Mouse (Mus musculus): Measurements from ENCODE around the gene Dnajc27. TPM values are rescaled to one million over a fixed set of nuclear protein-coding genes. Genes with fewer than 3 reads are reported as not detected.
A peak's percentile ranks its signal among the peaks of the same experiment; 100 is the strongest.

Dnajc27 gene
- polyA plus RNA-seq, 1 experiment from 2014 or later: 7.9 TPM

DNA sequence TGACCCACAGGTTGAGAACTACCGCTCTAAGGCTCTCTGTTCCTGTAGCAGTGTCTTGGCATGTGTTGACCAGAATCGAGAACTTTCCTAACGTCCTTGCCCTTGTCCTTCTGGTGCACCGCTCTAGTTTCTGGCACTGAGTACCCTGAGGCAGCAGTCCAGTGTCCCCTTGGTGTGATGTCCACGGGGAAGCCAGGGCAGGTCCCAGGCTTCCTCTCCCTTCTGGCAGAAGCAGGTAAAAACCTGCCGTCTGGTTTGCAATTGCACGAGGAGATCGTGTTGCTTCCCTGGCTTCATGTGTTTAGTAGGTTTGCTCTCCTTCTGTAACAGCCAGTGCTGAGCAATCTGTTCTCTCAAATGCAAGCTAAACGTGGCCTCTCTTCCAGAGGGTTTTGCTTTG lies 10.7 kb upstream of the Dnajc27 start:
- WGBS: 72% methylated on average over 9 of the region's 9 CpGs
- ATAC-seq (replicated peaks; ENCODE audit: low FRiP score, low TSS enrichment, low read depth): no peak

DNA sequence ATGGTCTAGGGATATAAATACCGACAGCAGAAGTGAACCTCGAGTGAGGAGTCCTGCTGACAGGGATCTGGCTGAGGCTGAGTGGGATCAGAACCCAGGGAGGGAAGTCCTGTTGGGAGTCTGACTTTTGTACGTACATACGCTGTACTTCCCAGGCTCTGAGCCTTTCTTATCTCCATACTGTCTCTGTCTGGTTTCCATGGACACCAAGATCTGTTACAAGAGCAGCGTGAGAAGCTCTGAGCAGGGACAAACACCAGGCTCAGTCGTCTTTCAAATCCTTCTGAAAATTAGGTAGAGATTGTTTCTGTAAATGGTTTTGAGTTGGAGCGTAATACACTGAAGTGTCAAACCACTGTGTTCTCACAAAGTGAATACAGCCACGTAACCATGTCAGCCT lies 7.0 kb upstream of the Dnajc27 start:
- Histone ChIP-seq H3K27me3 (replicated peaks; ENCODE audit: control insufficient read depth, insufficient read depth, low read length) (no peaks in the 10 kb centered on the region), H3K4me1 (replicated peaks; ENCODE audit: control insufficient read depth, insufficient read depth, low read length) (no peaks in the 10 kb centered on the region), H3K27ac (ENCODE audit: low read depth) (no peak overlapping the region), H3K4me3 (ENCODE audit: low read depth, low read length) (no peak overlapping the region), H3K9ac (ENCODE audit: low read length) (no peak overlapping the region), H3K9me3 (ENCODE audit: control insufficient read depth, low read length) (no peaks in the 10 kb centered on the region), H3K4me2 (ENCODE audit: low read length) (no peak overlapping the region), H3K36me3 (ENCODE audit: control insufficient read depth, insufficient read depth, low read length) (no peaks in the 10 kb centered on the region)
- no peak for ATAC-seq (replicated peaks; ENCODE audit: low FRiP score, low TSS enrichment, low read depth)
- DNase-seq (ENCODE audit: low spot score): no peak
- WGBS: 56% methylated on average over 8 of the region's 8 CpGs

More for the DNA sequence above, 10.7 kb upstream of the Dnajc27 start:
- no peak for DNase-seq (ENCODE audit: low spot score)
- no peak overlapping the region for H3K4me3 ChIP-seq (ENCODE audit: low read depth, low read length)
- no peak overlapping the region for H3K9ac ChIP-seq (ENCODE audit: low read length)
- H3K27me3 ChIP-seq (replicated peaks; ENCODE audit: control insufficient read depth, insufficient read depth, low read length): no peaks in the 10 kb centered on the region
- H3K4me2 ChIP-seq (ENCODE audit: low read length): no peak overlapping the region
- H3K4me1 ChIP-seq (replicated peaks; ENCODE audit: control insufficient read depth, insufficient read depth, low read length): no peaks in the 10 kb centered on the region
- H3K9me3 ChIP-seq (ENCODE audit: control insufficient read depth, low read length): no peaks in the 10 kb centered on the region
- H3K36me3 ChIP-seq (ENCODE audit: control insufficient read depth, insufficient read depth, low read length): no peaks in the 10 kb centered on the region
- H3K27ac ChIP-seq (ENCODE audit: low read depth): no peak overlapping the region

GRCm38 (mm10) chr12:4076383-4076782 lies 6.0 kb upstream of the Dnajc27 start:
- DNase-seq (ENCODE audit: low spot score): no peak
- ATAC-seq (replicated peaks; ENCODE audit: low FRiP score, low TSS enrichment, low read depth): no peak
- Histone ChIP-seq H3K4me1 (replicated peaks; ENCODE audit: control insufficient read depth, insufficient read depth, low read length) (no peaks in the 10 kb centered on the region), H3K4me2 (ENCODE audit: low read length) (no peak overlapping the region), H3K36me3 (ENCODE audit: control insufficient read depth, insufficient read depth, low read length) (no peaks in the 10 kb centered on the region), H3K27me3 (replicated peaks; ENCODE audit: control insufficient read depth, insufficient read depth, low read length) (no peaks in the 10 kb centered on the region), H3K4me3 (ENCODE audit: low read depth, low read length) (no peak overlapping the region), H3K27ac (ENCODE audit: low read depth) (no peak overlapping the region), H3K9ac (ENCODE audit: low read length) (no peak overlapping the region), H3K9me3 (ENCODE audit: control insufficient read depth, low read length) (no peaks in the 10 kb centered on the region)

GRCm38 (mm10) chr12:4078069-4078468 lies 4.3 kb upstream of the Dnajc27 start:
- Histone ChIP-seq H3K4me3 (ENCODE audit: low read depth, low read length) (no peak overlapping the region), H3K9ac (ENCODE audit: low read length) (no peak overlapping the region), H3K27me3 (replicated peaks; ENCODE audit: control insufficient read depth, insufficient read depth, low read length) (no peaks in the 10 kb centered on the region), H3K4me1 (replicated peaks; ENCODE audit: control insufficient read depth, insufficient read depth, low read length) (no peaks in the 10 kb centered on the region; the same call in 1 of the 2 replicates), H3K9me3 (ENCODE audit: control insufficient read depth, low read length) (no peaks in the 10 kb centered on the region), H3K27ac (ENCODE audit: low read depth) (no peak overlapping the region), H3K36me3 (ENCODE audit: control insufficient read depth, insufficient read depth, low read length) (no peaks in the 10 kb centered on the region), H3K4me2 (ENCODE audit: low read length) (no peak overlapping the region)
- WGBS: 69% methylated on average over 1 of the region's 1 CpGs
- ATAC-seq (replicated peaks; ENCODE audit: low FRiP score, low TSS enrichment, low read depth): no peak
- no peak for DNase-seq (ENCODE audit: low spot score)

DNA sequence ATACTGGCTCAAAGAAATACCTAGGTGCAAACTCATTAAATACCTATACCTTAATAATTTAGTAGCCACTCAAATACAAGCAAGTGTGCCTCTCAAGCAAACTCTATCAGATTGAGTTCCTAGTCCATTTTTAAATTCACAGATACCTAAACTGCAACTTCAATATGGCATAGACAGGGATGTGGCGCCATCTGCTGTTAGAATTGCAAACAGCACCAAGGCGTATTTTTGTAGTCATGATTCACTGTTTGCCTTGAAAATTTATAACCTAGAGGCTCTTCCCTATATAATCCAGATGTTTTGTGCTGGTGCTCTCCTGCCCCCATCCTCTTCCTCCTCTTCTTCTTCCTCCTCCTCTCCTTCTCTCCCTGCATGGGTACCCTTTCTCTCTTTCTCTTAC lies 2.1 kb upstream of the Dnajc27 start:
- peak; percentile 98 for DNase-seq (ENCODE audit: low spot score)
- H3K27me3 ChIP-seq (replicated peaks; ENCODE audit: control insufficient read depth, insufficient read depth, low read length): no peaks in the 10 kb centered on the region
- ATAC-seq (replicated peaks; ENCODE audit: low FRiP score, low TSS enrichment, low read depth): no peak
- no peak overlapping the region for H3K4me3 ChIP-seq (ENCODE audit: low read depth, low read length)
- no peak overlapping the region for H3K4me2 ChIP-seq (ENCODE audit: low read length)
- no peak overlapping the region for H3K27ac ChIP-seq (ENCODE audit: low read depth)
- H3K9ac ChIP-seq (ENCODE audit: low read length): no peak overlapping the region
- no peaks in the 10 kb centered on the region for H3K36me3 ChIP-seq (ENCODE audit: control insufficient read depth, insufficient read depth, low read length)
- 1% methylated on average over 2 of the region's 2 CpGs for WGBS
- no peaks in the 10 kb centered on the region for H3K9me3 ChIP-seq (ENCODE audit: control insufficient read depth, low read length)
- H3K4me1 ChIP-seq (replicated peaks; ENCODE audit: control insufficient read depth, insufficient read depth, low read length): no peaks in the 10 kb centered on the region; the same call in 1 of the 2 replicates

GRCm38 (mm10) chr12:4083441-4083840 lies 1.1 kb downstream of the Dnajc27 start:
- Histone ChIP-seq H3K9ac (ENCODE audit: low read length) (peak overlapping the region; percentile 75), H3K27ac (ENCODE audit: low read depth) (no peak overlapping the region), H3K4me2 (ENCODE audit: low read length) (peak overlapping the region; percentile 65), H3K9me3 (ENCODE audit: control insufficient read depth, low read length) (no peaks in the 10 kb centered on the region), H3K4me3 (ENCODE audit: low read depth, low read length) (peak overlapping the region; percentile 58; the same call in 1 of the 2 replicates), H3K27me3 (replicated peaks; ENCODE audit: control insufficient read depth, insufficient read depth, low read length) (no peaks in the 10 kb centered on the region), H3K4me1 (replicated peaks; ENCODE audit: control insufficient read depth, insufficient read depth, low read length) (no peaks in the 10 kb centered on the region; the same call in 1 of the 2 replicates), H3K36me3 (ENCODE audit: control insufficient read depth, insufficient read depth, low read length) (peaks cover 31% of the 10 kb centered on the region)
- no peak for ATAC-seq (replicated peaks; ENCODE audit: low FRiP score, low TSS enrichment, low read depth)
- 62% methylated on average over 8 of the region's 8 CpGs for WGBS
- DNase-seq (ENCODE audit: low spot score): no peak

DNA sequence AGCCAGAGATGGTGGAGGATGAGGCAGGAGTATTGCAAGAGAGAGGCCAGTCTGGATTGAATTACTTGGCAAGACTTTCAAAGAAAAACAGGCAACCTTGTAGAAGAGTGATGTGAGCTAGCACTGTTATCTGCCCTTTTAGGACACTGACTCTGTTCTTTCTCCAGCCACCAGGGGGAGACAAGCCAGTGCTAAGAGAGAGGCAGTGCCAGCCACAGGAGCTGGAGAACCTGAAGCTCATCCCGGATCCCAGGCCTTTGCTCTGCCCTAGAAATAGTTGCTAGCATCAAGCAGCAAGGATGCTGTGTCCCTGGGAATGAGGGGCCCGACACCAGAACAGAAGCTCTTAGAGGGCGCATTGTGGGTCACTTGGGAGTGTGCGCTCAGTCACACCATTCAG lies 25.0 kb downstream of the Dnajc27 start:
- WGBS: 77% methylated on average over 4 of the region's 4 CpGs
- peaks cover 47% of the 10 kb centered on the region for H3K36me3 ChIP-seq (ENCODE audit: control insufficient read depth, insufficient read depth, low read length)
- DNase-seq (ENCODE audit: low spot score): peak; percentile 77
- no peak overlapping the region for H3K9ac ChIP-seq (ENCODE audit: low read length)
- peak; percentile 71; the same call in 1 of the 2 replicates for ATAC-seq (replicated peaks; ENCODE audit: low FRiP score, low TSS enrichment, low read depth)
- no peak overlapping the region for H3K27ac ChIP-seq (ENCODE audit: low read depth)
- no peak overlapping the region for H3K4me3 ChIP-seq (ENCODE audit: low read depth, low read length)
- H3K4me2 ChIP-seq (ENCODE audit: low read length): no peak overlapping the region
- no peaks in the 10 kb centered on the region for H3K27me3 ChIP-seq (replicated peaks; ENCODE audit: control insufficient read depth, insufficient read depth, low read length)
- H3K9me3 ChIP-seq (ENCODE audit: control insufficient read depth, low read length): no peaks in the 10 kb centered on the region
- no peaks in the 10 kb centered on the region for H3K4me1 ChIP-seq (replicated peaks; ENCODE audit: control insufficient read depth, insufficient read depth, low read length)

- DNase-seq (ENCODE audit: low spot score): no peak
- 48% methylated on average over 9 of the region's 9 CpGs for WGBS
- H3K9me3 ChIP-seq (ENCODE audit: control insufficient read depth, low read length): no peaks in the 10 kb centered on the region
- ATAC-seq (replicated peaks; ENCODE audit: low FRiP score, low TSS enrichment, low read depth): no peak
- no peak overlapping the region for H3K9ac ChIP-seq (ENCODE audit: low read length)
- H3K27me3 ChIP-seq (replicated peaks; ENCODE audit: control insufficient read depth, insufficient read depth, low read length): no peaks in the 10 kb centered on the region
- H3K36me3 ChIP-seq (ENCODE audit: control insufficient read depth, insufficient read depth, low read length): no peaks in the 10 kb centered on the region
- H3K4me1 ChIP-seq (replicated peaks; ENCODE audit: control insufficient read depth, insufficient read depth, low read length): no peaks in the 10 kb centered on the region
- no peak overlapping the region for H3K4me3 ChIP-seq (ENCODE audit: low read depth, low read length)
- peak overlapping the region; percentile 33; the same call in 1 of the 2 replicates for H3K27ac ChIP-seq (ENCODE audit: low read depth)
- no peak overlapping the region for H3K4me2 ChIP-seq (ENCODE audit: low read length)
These were observed 33.7 kb downstream of the Dnajc27 start for GRCm38 (mm10) chr12:4116132-4116531.

DNA sequence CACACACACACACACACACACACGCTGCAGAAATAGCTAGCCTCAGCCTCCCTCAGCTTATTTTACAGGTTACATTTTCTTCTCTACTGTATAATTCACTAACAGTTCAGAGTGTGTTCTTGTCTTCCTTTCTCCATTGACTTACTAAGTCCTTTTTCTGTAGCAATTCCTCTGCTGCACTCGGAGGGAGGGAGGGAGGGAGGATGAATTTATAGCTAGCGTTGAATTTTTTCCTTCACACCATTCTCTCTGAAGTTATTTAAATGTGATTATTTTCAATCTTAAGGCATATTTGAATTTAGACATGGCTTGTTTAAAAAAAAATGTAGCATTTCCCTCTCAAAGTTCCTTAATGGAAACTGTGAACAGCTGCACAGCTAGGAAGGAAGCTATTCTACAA lies 34.8 kb downstream of the Dnajc27 start:
- H3K27ac ChIP-seq (ENCODE audit: low read depth): no peak overlapping the region
- H3K4me3 ChIP-seq (ENCODE audit: low read depth, low read length): no peak overlapping the region
- H3K36me3 ChIP-seq (ENCODE audit: control insufficient read depth, insufficient read depth, low read length): no peaks in the 10 kb centered on the region
- H3K4me2 ChIP-seq (ENCODE audit: low read length): no peak overlapping the region
- no peak for DNase-seq (ENCODE audit: low spot score)
- no peak overlapping the region for H3K9ac ChIP-seq (ENCODE audit: low read length)
- H3K4me1 ChIP-seq (replicated peaks; ENCODE audit: control insufficient read depth, insufficient read depth, low read length): no peaks in the 10 kb centered on the region
- 66% methylated on average over 3 of the region's 3 CpGs for WGBS
- no peak for ATAC-seq (replicated peaks; ENCODE audit: low FRiP score, low TSS enrichment, low read depth)
- H3K27me3 ChIP-seq (replicated peaks; ENCODE audit: control insufficient read depth, insufficient read depth, low read length): no peaks in the 10 kb centered on the region
- H3K9me3 ChIP-seq (ENCODE audit: control insufficient read depth, low read length): no peaks in the 10 kb centered on the region

All from intestine, embryonic 14.5 days (tissue).